Mouse (Mus musculus): ENCODE measurements at regions not wholly inside any gene's neighbourhood (a gene's known extent, or its start where the extent isn't known, plus 50 kb on each side); places are given as distances from the start of the nearest gene placed in this dataset.
"Not testable (repeated sequence)": the region's sequence is repeated elsewhere in the genome, so short reads cannot be mapped to it uniquely, and the experiment has no call there.

GRCm38 (mm10) chr19:35143131-35143530 lies 221.0 kb downstream of the Kif20b start:
- no peaks in the 10 kb centered on the region for H3K9me3 ChIP-seq (ENCODE audit: control insufficient read depth, low read length)
- no peaks in the 10 kb centered on the region for H3K36me3 ChIP-seq (ENCODE audit: control insufficient read depth, insufficient read depth, low read length)
- H3K4me1 ChIP-seq (ENCODE audit: control insufficient read depth, insufficient read depth, low read length) = no peaks in the 10 kb centered on the region
- no peak overlapping the region for H3K4me3 ChIP-seq (ENCODE audit: low read length)
- no peak overlapping the region for H3K9ac ChIP-seq (ENCODE audit: low read depth, low read length)
- no peak overlapping the region for H3K4me2 ChIP-seq (replicated peaks; ENCODE audit: low read depth, low read length)
- ATAC-seq (ENCODE audit: low FRiP score, low TSS enrichment) = no peak
- no peaks in the 10 kb centered on the region for H3K27me3 ChIP-seq (ENCODE audit: control insufficient read depth, insufficient read depth, low read length)
- H3K27ac ChIP-seq (ENCODE audit: low read depth, low read length) = no peak overlapping the region

GRCm38 (mm10) chr19:35143781-35144180 lies 221.6 kb downstream of the Kif20b start:
- Histone ChIP-seq H3K9ac (ENCODE audit: low read depth, low read length) (no peak overlapping the region), H3K27me3 (ENCODE audit: control insufficient read depth, insufficient read depth, low read length) (no peaks in the 10 kb centered on the region), H3K36me3 (ENCODE audit: control insufficient read depth, insufficient read depth, low read length) (no peaks in the 10 kb centered on the region), H3K4me1 (ENCODE audit: control insufficient read depth, insufficient read depth, low read length) (no peaks in the 10 kb centered on the region), H3K27ac (ENCODE audit: low read depth, low read length) (no peak overlapping the region), H3K9me3 (ENCODE audit: control insufficient read depth, low read length) (no peaks in the 10 kb centered on the region), H3K4me2 (replicated peaks; ENCODE audit: low read depth, low read length) (no peak overlapping the region), H3K4me3 (ENCODE audit: low read length) (no peak overlapping the region)
- whole genome bisulfite sequencing = 80% methylated on average over 2 of the region's 2 CpGs
- ATAC-seq (ENCODE audit: low FRiP score, low TSS enrichment) = no peak

- not testable (repeated sequence) for H3K4me2 ChIP-seq (replicated peaks; ENCODE audit: low read depth, low read length)
- 88% methylated on average over 2 of the region's 2 CpGs for WGBS
These were observed 227.3 kb downstream of the Kif20b start for GRCm38 (mm10) chr19:35149476-35149875.

GRCm38 (mm10) chr19:35150780-35151725 lies 228.9 kb downstream of the Kif20b start:
- no peak overlapping the region for H3K4me2 ChIP-seq (replicated peaks; ENCODE audit: low read depth, low read length)
- no peaks in the 10 kb centered on the region for H3K4me1 ChIP-seq (ENCODE audit: control insufficient read depth, insufficient read depth, low read length)
- peak overlapping the region; percentile 30; the same call in 1 of the 2 replicates for H3K27ac ChIP-seq (ENCODE audit: low read depth, low read length)
- no peak overlapping the region for H3K4me3 ChIP-seq (ENCODE audit: low read length)
- 58% methylated on average over 6 of the region's 6 CpGs for WGBS
- H3K9me3 ChIP-seq (ENCODE audit: control insufficient read depth, low read length) = no peaks in the 10 kb centered on the region
- H3K27me3 ChIP-seq (ENCODE audit: control insufficient read depth, insufficient read depth, low read length) = no peaks in the 10 kb centered on the region
- no peaks in the 10 kb centered on the region for H3K36me3 ChIP-seq (ENCODE audit: control insufficient read depth, insufficient read depth, low read length)
- no peak overlapping the region for H3K9ac ChIP-seq (ENCODE audit: low read depth, low read length)
- 0 out of 2 replicates have a peak, but pooled peaks have one; percentile 32 for ATAC-seq (ENCODE audit: low FRiP score, low TSS enrichment)

More at GRCm38 (mm10) chr19:35149476-35149875, 227.3 kb downstream of the Kif20b start:
- not testable (repeated sequence) for H3K36me3 ChIP-seq (ENCODE audit: control insufficient read depth, insufficient read depth, low read length); H3K9me3 ChIP-seq (ENCODE audit: control insufficient read depth, low read length); H3K9ac ChIP-seq (ENCODE audit: low read depth, low read length); ATAC-seq (ENCODE audit: low FRiP score, low TSS enrichment); H3K4me3 ChIP-seq (ENCODE audit: low read length); H3K27me3 ChIP-seq (ENCODE audit: control insufficient read depth, insufficient read depth, low read length); H3K4me1 ChIP-seq (ENCODE audit: control insufficient read depth, insufficient read depth, low read length); H3K27ac ChIP-seq (ENCODE audit: low read depth, low read length)

DNA sequence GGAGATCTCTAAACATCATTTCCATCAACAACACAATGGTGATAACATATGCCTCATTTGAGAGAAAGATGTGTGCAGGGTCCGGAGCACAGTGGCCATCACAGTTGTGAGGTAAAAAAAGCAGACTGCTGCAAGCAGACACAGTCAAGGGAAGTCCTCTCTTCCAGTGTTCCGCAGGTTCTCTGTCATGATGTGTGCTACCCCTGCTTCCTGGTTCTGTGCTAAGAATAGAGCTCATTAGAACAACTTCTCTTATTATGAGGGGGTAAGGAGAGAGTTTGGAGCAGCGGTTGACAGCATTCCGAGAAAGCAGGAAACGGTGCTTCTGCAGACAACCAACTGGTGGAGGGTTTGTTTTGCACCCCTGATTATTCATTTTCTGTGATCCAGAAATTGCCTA lies 229.7 kb downstream of the Kif20b start:
- Histone ChIP-seq H3K36me3 (ENCODE audit: control insufficient read depth, insufficient read depth, low read length) (no peaks in the 10 kb centered on the region), H3K4me2 (replicated peaks; ENCODE audit: low read depth, low read length) (no peak overlapping the region), H3K4me3 (ENCODE audit: low read length) (no peak overlapping the region), H3K9ac (ENCODE audit: low read depth, low read length) (no peak overlapping the region), H3K27me3 (ENCODE audit: control insufficient read depth, insufficient read depth, low read length) (no peaks in the 10 kb centered on the region), H3K4me1 (ENCODE audit: control insufficient read depth, insufficient read depth, low read length) (no peaks in the 10 kb centered on the region), H3K27ac (ENCODE audit: low read depth, low read length) (no peak overlapping the region), H3K9me3 (ENCODE audit: control insufficient read depth, low read length) (no peaks in the 10 kb centered on the region)
- WGBS = 77% methylated on average over 5 of the region's 5 CpGs
- no peak for ATAC-seq (ENCODE audit: low FRiP score, low TSS enrichment)

- Histone ChIP-seq H3K27me3 (ENCODE audit: control insufficient read depth, insufficient read depth, low read length) (no peaks in the 10 kb centered on the region), H3K36me3 (ENCODE audit: control insufficient read depth, insufficient read depth, low read length) (no peaks in the 10 kb centered on the region), H3K27ac (ENCODE audit: low read depth, low read length) (no peak overlapping the region), H3K4me2 (replicated peaks; ENCODE audit: low read depth, low read length) (no peak overlapping the region), H3K9me3 (ENCODE audit: control insufficient read depth, low read length) (no peaks in the 10 kb centered on the region), H3K9ac (ENCODE audit: low read depth, low read length) (no peak overlapping the region), H3K4me3 (ENCODE audit: low read length) (no peak overlapping the region), H3K4me1 (ENCODE audit: control insufficient read depth, insufficient read depth, low read length) (no peaks in the 10 kb centered on the region)
- no peak for ATAC-seq (ENCODE audit: low FRiP score, low TSS enrichment)
- WGBS = 74% methylated on average over 3 of the region's 3 CpGs
These were observed 235.7 kb downstream of the Kif20b start for GRCm38 (mm10) chr19:35157849-35158248.

GRCm38 (mm10) chr19:35164727-35165126 lies 242.6 kb downstream of the Kif20b start:
- Histone ChIP-seq H3K36me3 (ENCODE audit: control insufficient read depth, insufficient read depth, low read length) (no peaks in the 10 kb centered on the region), H3K4me2 (replicated peaks; ENCODE audit: low read depth, low read length) (no peak overlapping the region), H3K9me3 (ENCODE audit: control insufficient read depth, low read length) (no peaks in the 10 kb centered on the region), H3K4me1 (ENCODE audit: control insufficient read depth, insufficient read depth, low read length) (no peaks in the 10 kb centered on the region), H3K4me3 (ENCODE audit: low read length) (no peak overlapping the region), H3K9ac (ENCODE audit: low read depth, low read length) (no peak overlapping the region), H3K27ac (ENCODE audit: low read depth, low read length) (no peak overlapping the region), H3K27me3 (ENCODE audit: control insufficient read depth, insufficient read depth, low read length) (no peaks in the 10 kb centered on the region)
- no peak for ATAC-seq (ENCODE audit: low FRiP score, low TSS enrichment)
- WGBS = 88% methylated on average over 2 of the region's 2 CpGs

DNA sequence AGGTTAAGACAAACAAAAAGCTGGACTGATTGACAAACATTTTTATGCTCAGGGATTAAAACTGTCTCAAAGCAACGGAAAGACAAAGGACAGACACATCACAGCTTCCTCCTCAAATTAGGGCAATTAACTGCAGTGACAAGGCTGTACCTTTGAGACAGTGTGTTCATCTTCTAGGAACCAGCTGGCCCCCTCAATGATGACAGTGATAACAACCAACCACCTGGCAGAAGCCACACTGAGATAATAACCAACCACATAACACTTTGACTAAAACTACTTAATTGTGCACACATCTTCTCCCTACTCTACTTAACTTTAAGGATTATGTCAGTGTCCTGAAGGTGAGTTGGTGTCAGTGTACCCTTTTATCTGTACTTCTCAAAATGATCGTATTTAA lies 248.4 kb downstream of the Kif20b start:
- H3K4me1 ChIP-seq (ENCODE audit: control insufficient read depth, insufficient read depth, low read length) = no peaks in the 10 kb centered on the region
- H3K36me3 ChIP-seq (ENCODE audit: control insufficient read depth, insufficient read depth, low read length) = no peaks in the 10 kb centered on the region
- WGBS = 67% methylated on average over 2 of the region's 2 CpGs
- H3K27me3 ChIP-seq (ENCODE audit: control insufficient read depth, insufficient read depth, low read length) = no peaks in the 10 kb centered on the region
- no peak overlapping the region for H3K4me3 ChIP-seq (ENCODE audit: low read length)
- H3K9me3 ChIP-seq (ENCODE audit: control insufficient read depth, low read length) = no peaks in the 10 kb centered on the region
- H3K9ac ChIP-seq (ENCODE audit: low read depth, low read length) = no peak overlapping the region
- ATAC-seq (ENCODE audit: low FRiP score, low TSS enrichment) = no peak
- H3K27ac ChIP-seq (ENCODE audit: low read depth, low read length) = no peak overlapping the region
- H3K4me2 ChIP-seq (replicated peaks; ENCODE audit: low read depth, low read length) = no peak overlapping the region

DNA sequence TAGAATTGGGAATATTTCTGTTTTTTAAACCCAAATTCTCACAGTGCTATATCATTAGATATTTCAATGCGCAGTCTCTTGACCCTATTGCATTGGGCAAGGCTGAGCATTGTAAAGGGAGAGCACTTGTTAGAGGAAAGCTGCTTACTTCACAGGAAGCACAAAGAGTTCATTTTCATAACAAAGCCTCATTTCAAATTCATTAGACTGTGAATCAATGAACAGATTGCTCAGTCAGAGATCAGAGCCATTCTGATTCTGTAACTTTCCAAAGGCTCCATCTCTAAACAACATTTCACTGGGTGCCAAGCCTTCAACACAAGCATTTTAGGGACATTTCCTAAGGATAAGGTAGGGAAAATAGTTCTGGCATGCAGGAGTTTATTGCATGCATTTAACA lies 257.9 kb downstream of the Kif20b start:
- no peak for ATAC-seq (ENCODE audit: low FRiP score, low TSS enrichment)

More for the DNA sequence above, 257.9 kb downstream of the Kif20b start:
- H3K4me3 ChIP-seq (ENCODE audit: low read length) = no peak overlapping the region
- H3K4me2 ChIP-seq (replicated peaks; ENCODE audit: low read depth, low read length) = no peak overlapping the region
- no peaks in the 10 kb centered on the region for H3K4me1 ChIP-seq (ENCODE audit: control insufficient read depth, insufficient read depth, low read length)
- no peaks in the 10 kb centered on the region for H3K9me3 ChIP-seq (ENCODE audit: control insufficient read depth, low read length)
- H3K27me3 ChIP-seq (ENCODE audit: control insufficient read depth, insufficient read depth, low read length) = no peaks in the 10 kb centered on the region
- no peak overlapping the region for H3K9ac ChIP-seq (ENCODE audit: low read depth, low read length)
- 92% methylated on average over 1 of the region's 1 CpGs for WGBS
- H3K36me3 ChIP-seq (ENCODE audit: control insufficient read depth, insufficient read depth, low read length) = no peaks in the 10 kb centered on the region
- no peak overlapping the region for H3K27ac ChIP-seq (ENCODE audit: low read depth, low read length)
